Mouse (Mus musculus) small intestine, adult 2 months (tissue): Measurements from ENCODE around the gene Aktip. TPM values are rescaled to one million over a fixed set of nuclear protein-coding genes. Genes with fewer than 3 reads are reported as not detected.

ENCODE experiments used
- H3K27ac ChIP-seq: fragments of 200-500 bp; 2 replicates; pipeline ENCODE4 v1.5.1; 2012; ENCODE audit warnings: low read depth, low read length, control low read depth, inconsistent platforms; ENCODE audit not compliant: insufficient read depth
- H3K27me3 ChIP-seq: fragments of 200-500 bp; 2 replicates; pipeline ENCODE4 v1.6.1; 2012; ENCODE audit warnings: mild to moderate bottlenecking, moderate library complexity, low read length, inconsistent platforms; ENCODE audit not compliant: control insufficient read depth, insufficient read depth
- H3K36me3 ChIP-seq: fragments of 200-500 bp; 2 replicates; pipeline ENCODE4 v1.6.1; 2012; ENCODE audit warnings: mild to moderate bottlenecking, low read length, control low read depth, inconsistent platforms; ENCODE audit not compliant: control insufficient read depth, insufficient read depth
- H3K4me1 ChIP-seq: fragments of 200-500 bp; 2 replicates; pipeline ENCODE4 v1.6.1; 2012; ENCODE audit warnings: low read length, inconsistent platforms, mixed read lengths; ENCODE audit not compliant: control insufficient read depth, insufficient read depth, insufficient read length
- H3K4me3 ChIP-seq: fragments of 200-500 bp; 2 replicates; pipeline ENCODE4 v1.5.1; 2012; ENCODE audit warnings: low read depth, mild to moderate bottlenecking, control low read depth, inconsistent platforms, low read length, moderate library complexity
- CTCF ChIP-seq: fragments of 200-500 bp; IDR thresholded peaks from 2 replicates; pipeline ENCODE4 v1.5.1; 2012; ENCODE audit warnings: low read depth, mild to moderate bottlenecking, control low read depth, inconsistent platforms, low read length, moderate library complexity, mixed read lengths; ENCODE audit not compliant: insufficient replicate concordance, insufficient read length; ENCODE audit errors: extremely low read depth
- POLR2A ChIP-seq: fragments of 200-500 bp; IDR thresholded peaks from 2 replicates; pipeline ENCODE4 v1.6.1; 2012; ENCODE audit warnings: low read depth, mild to moderate bottlenecking, control low read depth, inconsistent platforms, low read length, moderate library complexity
- WGBS: fragments of 180-500 bp; shearing (Covaris S2); methylation state at CpG from one replicate; pipeline ENCODE4 v1.1.7; 2018; 5-methylcytosine and 5-hydroxymethylcytosine counted together
- polyA plus RNA-seq: library from polyadenylated mRNA; depleted of rRNA; stranded (reverse); fragments of >200 nt; gene quantifications from 2 replicates; pipeline ENCODE4 v1.2.3, GENCODE M21; 2012

Gene Aktip
- polyA plus RNA-seq, 1 experiment, result 23.3 TPM

DNA sequence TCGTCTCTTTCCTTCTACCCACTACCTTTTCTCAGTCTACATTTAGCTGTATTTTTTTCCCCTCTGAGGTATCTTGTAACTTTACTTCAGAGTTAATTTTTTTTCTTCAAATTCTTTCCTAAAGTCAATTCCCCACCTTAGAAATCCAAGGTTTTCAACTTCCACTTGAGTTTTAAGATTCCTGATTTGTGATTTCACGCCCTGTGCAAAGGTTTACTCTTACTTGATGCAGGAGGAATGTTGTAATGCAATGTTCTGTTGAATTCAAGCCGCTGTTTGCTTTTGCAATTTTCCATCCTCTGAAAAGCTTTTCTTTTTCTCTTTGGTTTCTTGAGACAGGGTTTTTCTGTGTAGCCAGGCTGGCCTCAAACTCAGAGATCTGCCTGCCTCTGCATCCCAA is 9.9 kb upstream of the Aktip start:
- Histone ChIP-seq H3K4me1 (no peaks in the 10 kb centered on the region), H3K27ac (no peak overlapping the region), H3K4me3 (no peak overlapping the region), H3K36me3 (no peaks in the 10 kb centered on the region), H3K27me3 (no peaks in the 10 kb centered on the region)
- 73% methylated on average over 3 of the region's 3 CpGs for WGBS
- TF ChIP-seq CTCF (no peak), POLR2A (no peak)

DNA sequence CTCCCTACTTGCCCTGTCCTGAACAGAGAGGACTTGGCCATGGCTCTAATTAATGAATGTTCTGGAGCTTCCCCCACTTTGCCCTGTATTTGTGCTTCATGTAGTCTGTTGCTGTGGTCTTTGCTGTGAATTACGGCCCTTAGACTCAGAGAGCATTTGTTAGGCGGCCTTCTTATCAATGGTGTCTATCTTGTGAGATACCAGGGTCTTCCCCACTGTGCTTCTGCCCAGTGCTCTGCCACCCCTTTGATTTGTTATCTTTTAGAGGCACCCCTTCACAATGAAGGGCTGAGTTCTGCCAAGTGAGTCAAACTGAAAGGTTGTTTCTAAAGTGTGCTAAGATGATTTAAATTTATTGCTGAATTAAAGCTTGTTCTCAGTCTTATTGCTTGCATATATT is 7.9 kb upstream of the Aktip start:
- Histone ChIP-seq H3K36me3 (no peaks in the 10 kb centered on the region), H3K27ac (no peak overlapping the region), H3K4me1 (no peaks in the 10 kb centered on the region), H3K4me3 (no peak overlapping the region), H3K27me3 (no peaks in the 10 kb centered on the region)
- 40% methylated on average over 2 of the region's 2 CpGs for WGBS
- TF ChIP-seq CTCF, result no peak
- no peak for TF ChIP-seq POLR2A

DNA sequence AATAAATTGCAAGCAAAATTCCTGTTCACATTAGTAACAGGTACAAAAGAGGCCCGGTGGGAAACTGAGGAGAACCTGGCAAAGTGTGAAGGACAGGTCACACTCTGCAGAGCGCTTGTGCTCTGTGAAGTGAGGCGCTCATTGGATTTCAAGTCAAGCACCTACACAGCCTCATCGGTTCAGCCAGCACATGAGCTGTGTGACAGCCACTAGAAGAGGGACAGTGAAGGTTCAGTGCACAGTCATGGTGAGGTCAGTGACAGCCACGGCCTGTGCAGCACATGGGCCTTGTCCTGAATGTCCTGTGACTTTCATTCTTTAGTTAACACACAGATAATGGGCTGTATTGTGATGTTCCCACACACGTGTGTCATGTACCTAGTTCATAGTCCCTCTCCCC is 6.1 kb upstream of the Aktip start:
- 70% methylated on average over 6 of the region's 6 CpGs for WGBS

DNA sequence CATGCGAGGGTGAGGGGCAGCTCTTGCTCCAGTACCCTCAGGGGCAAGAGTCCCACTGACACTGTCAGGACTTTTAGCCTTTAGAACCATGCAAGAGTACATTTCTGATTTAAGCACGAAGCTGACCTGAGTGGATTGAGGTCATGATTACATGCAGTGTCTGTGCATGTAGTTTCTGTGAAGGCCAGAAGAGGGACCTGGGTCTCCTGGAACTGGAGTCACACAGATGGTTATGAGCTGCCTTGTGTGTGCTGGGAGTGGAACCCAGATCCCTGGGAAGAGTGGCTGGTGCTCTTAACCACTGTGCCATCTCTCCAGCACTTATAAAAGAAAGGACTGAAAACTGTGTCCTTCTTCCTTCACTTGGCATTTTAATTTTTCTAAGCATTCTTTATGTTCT is 1.4 kb upstream of the Aktip start:
- Histone ChIP-seq H3K27ac (no peak overlapping the region), H3K27me3 (no peaks in the 10 kb centered on the region), H3K4me1 (no peaks in the 10 kb centered on the region), H3K4me3 (no peak overlapping the region), H3K36me3 (no peaks in the 10 kb centered on the region)
- WGBS, result 70% methylated on average over 2 of the region's 2 CpGs
- TF ChIP-seq CTCF (no peak), POLR2A (no peak)

More for the DNA sequence above, 6.1 kb upstream of the Aktip start:
- no peaks in the 10 kb centered on the region for H3K27me3 ChIP-seq
- H3K4me1 ChIP-seq, result no peaks in the 10 kb centered on the region
- TF ChIP-seq POLR2A (no peak), CTCF (no peak)
- H3K36me3 ChIP-seq, result no peaks in the 10 kb centered on the region
- no peak overlapping the region for H3K27ac ChIP-seq
- H3K4me3 ChIP-seq, result no peak overlapping the region

DNA sequence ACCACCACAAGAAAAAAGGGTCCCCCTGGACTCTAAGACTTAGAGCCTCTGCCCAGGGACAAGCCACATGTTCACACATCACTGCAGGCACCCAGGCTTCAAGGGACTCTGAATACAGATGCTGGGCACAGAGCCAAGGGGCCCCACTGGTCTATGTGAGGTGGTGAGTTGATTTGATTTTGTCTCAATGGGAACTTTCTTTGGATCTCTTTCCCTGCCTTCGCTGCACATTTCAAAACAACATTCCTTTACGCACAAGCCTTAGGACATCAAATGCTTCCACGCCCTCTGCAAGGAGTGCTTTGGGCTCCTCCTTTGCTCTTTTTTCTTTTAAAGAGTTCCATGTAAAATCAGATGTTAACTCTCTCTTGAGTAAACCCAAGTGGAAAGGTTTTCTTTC is 1.7 kb downstream of the Aktip start:
- TF ChIP-seq CTCF (no peak), POLR2A (no peak)
- H3K4me1 ChIP-seq, result no peaks in the 10 kb centered on the region
- 75% methylated on average over 3 of the region's 3 CpGs for WGBS

DNA sequence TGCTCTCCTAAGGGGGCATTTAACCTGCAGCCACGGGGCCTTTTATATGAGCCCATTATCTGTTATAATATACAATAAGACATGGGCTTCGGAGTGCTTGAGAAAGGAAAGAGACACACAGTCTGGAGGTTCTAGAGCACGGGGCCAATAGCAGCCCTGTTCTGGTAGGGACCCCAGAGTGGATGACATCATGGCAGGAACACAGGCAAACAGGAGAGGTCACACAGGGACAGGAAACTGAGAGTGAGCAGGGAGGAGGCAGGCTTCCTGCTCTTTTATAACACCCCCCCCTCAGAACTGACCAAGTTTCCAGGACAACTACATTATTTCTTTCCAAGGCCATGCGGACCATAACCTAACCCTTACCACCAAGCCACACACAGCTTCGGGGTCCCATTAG is 2.5 kb downstream of the Aktip start:
- no peaks in the 10 kb centered on the region for H3K27me3 ChIP-seq
- no peaks in the 10 kb centered on the region for H3K36me3 ChIP-seq
- TF ChIP-seq POLR2A (no peak), CTCF (no peak)
- H3K4me1 ChIP-seq, result no peaks in the 10 kb centered on the region
- H3K4me3 ChIP-seq, result no peak overlapping the region
- H3K27ac ChIP-seq, result no peak overlapping the region
- WGBS, result 66% methylated on average over 5 of the region's 5 CpGs

More for the DNA sequence above, 1.7 kb downstream of the Aktip start:
- Histone ChIP-seq H3K27ac (no peak overlapping the region), H3K4me3 (no peak overlapping the region), H3K27me3 (no peaks in the 10 kb centered on the region), H3K36me3 (no peaks in the 10 kb centered on the region)

DNA sequence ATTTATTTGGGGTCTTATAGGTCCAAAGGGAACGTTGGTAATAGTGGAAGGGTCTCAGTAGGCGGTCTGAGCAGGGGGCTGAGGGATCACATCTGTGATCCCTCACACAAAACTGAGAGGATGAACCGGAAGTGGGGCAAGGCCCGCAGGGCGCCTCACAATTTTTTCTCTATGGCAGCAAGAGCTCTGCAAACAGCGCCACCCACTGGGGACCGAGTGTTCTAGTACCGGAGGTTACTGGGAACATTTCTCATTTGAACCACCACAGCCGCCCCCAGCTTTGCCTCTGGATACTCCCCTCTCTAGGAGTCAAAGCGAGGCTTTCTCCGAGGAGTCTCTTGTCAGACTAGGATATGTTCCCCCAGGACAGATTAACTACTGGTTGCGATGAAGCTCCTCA is 3.1 kb downstream of the Aktip start:
- TF ChIP-seq CTCF (no peak), POLR2A (no peak)
- no peak overlapping the region for H3K27ac ChIP-seq
- no peak overlapping the region for H3K4me3 ChIP-seq
- no peaks in the 10 kb centered on the region for H3K4me1 ChIP-seq
- H3K36me3 ChIP-seq, result no peaks in the 10 kb centered on the region
- 82% methylated on average over 12 of the region's 12 CpGs for WGBS
- no peaks in the 10 kb centered on the region for H3K27me3 ChIP-seq

DNA sequence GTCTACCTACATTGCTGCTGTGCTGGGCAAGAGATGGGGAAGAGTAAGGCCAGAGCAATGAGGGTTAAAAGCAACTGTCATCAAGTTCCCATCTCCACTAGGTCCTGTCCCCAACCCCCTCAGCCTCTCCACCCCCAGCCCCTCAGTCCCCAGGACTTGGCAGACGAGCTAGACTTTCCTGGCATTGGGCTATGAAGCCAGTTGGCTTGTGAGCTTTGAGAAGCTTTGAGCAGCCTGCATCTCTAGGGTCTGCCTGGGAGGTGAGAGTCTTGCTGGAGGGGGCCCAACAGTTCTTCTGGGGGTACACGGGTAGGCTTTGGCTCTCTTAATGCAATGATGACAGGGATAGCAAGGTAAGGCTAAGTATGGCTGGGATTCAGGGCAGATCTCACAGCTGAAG is 5.7 kb downstream of the Aktip start:
- H3K27ac ChIP-seq, result no peak overlapping the region
- H3K4me1 ChIP-seq, result no peaks in the 10 kb centered on the region
- H3K27me3 ChIP-seq, result peaks cover 4% of the 10 kb centered on the region
- TF ChIP-seq CTCF, result no peak
- TF ChIP-seq POLR2A, result no peak
- H3K4me3 ChIP-seq, result no peak overlapping the region
- no peaks in the 10 kb centered on the region for H3K36me3 ChIP-seq
- WGBS, result 78% methylated on average over 2 of the region's 2 CpGs
